8 mouse cellular contexts compared by ENCODE assay signal in the genomic region with DNA sequence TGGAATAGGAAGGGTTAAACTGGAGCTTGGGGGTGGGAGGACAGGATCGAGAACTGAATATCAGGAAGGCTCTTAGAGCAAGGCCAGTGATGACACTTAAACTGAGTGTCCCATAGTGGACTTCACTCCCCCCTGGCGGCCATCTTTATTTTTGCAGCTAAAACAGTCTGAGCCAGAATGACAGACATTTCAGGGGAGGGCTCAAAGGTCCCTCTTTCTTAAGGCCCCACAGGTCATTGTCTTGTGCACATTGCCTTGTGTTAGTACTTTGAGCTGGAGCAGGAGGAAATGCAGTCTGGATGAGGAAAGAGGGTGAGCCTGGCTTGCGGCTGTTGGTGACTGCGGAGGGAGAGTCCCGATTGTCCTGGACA. TPM values are rescaled to one million over a fixed set of nuclear protein-coding genes. Genes with fewer than 3 reads are reported as not detected.
DNase-seq lines count a peak whose midpoint lies in the region; ATAC-seq lines count a peak whose summit lies in the region.

No protein-coding gene starts in this region.

- peaks cover 8% of the 10 kb centered on the region; the same call in 1 of the 2 replicates for H3K4me1 ChIP-seq in kidney, embryonic 16.5 days (ENCODE audit: insufficient read depth, low read length)
- peaks cover 9% of the 10 kb centered on the region; the same call in 1 of the 2 replicates for H3K4me1 ChIP-seq in neural tube, embryonic 15.5 days

- no peaks in the 10 kb centered on the region; the same call in 1 of the 2 replicates for H3K9me3 ChIP-seq in kidney, embryonic 16.5 days (ENCODE audit: low read length)
- no peaks in the 10 kb centered on the region for H3K9me3 ChIP-seq in neural tube, embryonic 15.5 days (replicated peaks)

- peak; percentile 73 to 88 for DNase-seq in cerebellum, postnatal 4 days (ENCODE audit: low spot score in 2 of 2)
- peak; percentile 67 to 76 for DNase-seq in lung, adult 18-20 months
- peak; percentile 66 to 79 for DNase-seq in thymus, postnatal 36 days

- H3K36me3 ChIP-seq in kidney, embryonic 16.5 days (ENCODE audit: insufficient read depth, low read length), result no peaks in the 10 kb centered on the region
- no peaks in the 10 kb centered on the region for H3K36me3 ChIP-seq in neural tube, embryonic 15.5 days

- H3K4me2 ChIP-seq in kidney, embryonic 16.5 days (replicated peaks; ENCODE audit: low read depth, low read length), result no peak overlapping the region
- no peak overlapping the region for H3K4me2 ChIP-seq in neural tube, embryonic 15.5 days

- H3K27me3 ChIP-seq in kidney, embryonic 16.5 days (ENCODE audit: insufficient read depth, low read length), result no peaks in the 10 kb centered on the region
- no peaks in the 10 kb centered on the region for H3K27me3 ChIP-seq in neural tube, embryonic 15.5 days (replicated peaks)

- H3K9ac ChIP-seq in kidney, embryonic 16.5 days (replicated peaks; ENCODE audit: low read length), result no peak overlapping the region
- H3K9ac ChIP-seq in neural tube, embryonic 15.5 days (replicated peaks), result no peak overlapping the region

- peak; percentile 56 for ATAC-seq in CD4-positive, CD25-positive, alpha-beta regulatory T cell, adult 4 months
- ATAC-seq in activated CD4-positive, CD25-positive, alpha-beta regulatory T cell, adult 4 months, result peak; percentile 36
- ATAC-seq in granulocyte monocyte progenitor cell, adult 5-6 weeks (replicated peaks; ENCODE audit: poor library complexity, severe bottlenecking), result peak; percentile 49
- ATAC-seq in kidney, embryonic 16.5 days (ENCODE audit: low FRiP score, low TSS enrichment), result peak; percentile 65
- ATAC-seq in neural tube, embryonic 15.5 days (ENCODE audit: low FRiP score), result peak; percentile 31; the same call in 1 of the 2 replicates

- no peak overlapping the region for H3K27ac ChIP-seq in kidney, embryonic 16.5 days (ENCODE audit: low read length)
- H3K27ac ChIP-seq in neural tube, embryonic 15.5 days (replicated peaks), result no peak overlapping the region

- 51% methylated on average over 5 of the region's 5 CpGs for WGBS in kidney, embryonic 16.5 days
- WGBS in neural tube, embryonic 15.5 days, result 53% methylated on average over 5 of the region's 5 CpGs

- no peak overlapping the region for H3K4me3 ChIP-seq in kidney, embryonic 16.5 days (ENCODE audit: low read length)
- no peak overlapping the region for H3K4me3 ChIP-seq in neural tube, embryonic 15.5 days (replicated peaks)

RNA-seq across cellular contexts. Expression of gene P4ha2, which starts 11.0 kb away (rescaled TPM):
- polyA plus RNA-seq in CD4-positive, CD25-positive, alpha-beta regulatory T cell, adult 4 months (2017; shearing (Covaris generic)), result not detected
- not detected for polyA plus RNA-seq in activated CD4-positive, CD25-positive, alpha-beta regulatory T cell, adult 4 months (2017; shearing (Covaris generic))
- not detected in 2 replicates for total RNA-seq in granulocyte monocyte progenitor cell, adult 5-6 weeks (2014; fragmentation: Nextera tagmentation)
- not detected in 2 replicates for total RNA-seq in granulocyte monocyte progenitor cell, adult 5-6 weeks (2017)
- polyA plus RNA-seq in kidney, embryonic 16.5 days (2015; fragmentation: Nextera tagmentation; extraction: Ambion mirVana), result 38.1 and 43.0 TPM in 2 replicates
- polyA plus RNA-seq in neural tube, embryonic 15.5 days (2015; fragmentation: Nextera tagmentation; extraction: Ambion mirVana), result 16.7 and 18.5 TPM in 2 replicates

RNA-seq across cellular contexts. Expression of gene Pdlim4, which starts 20.1 kb away (rescaled TPM):
- polyA plus RNA-seq in CD4-positive, CD25-positive, alpha-beta regulatory T cell, adult 4 months (2017; shearing (Covaris generic)), result 1 to 10 TPM in 1 of 2 experiments, under 1 TPM in 1; 0.91 to 1.3 TPM
- 1 to 10 TPM in 1 of 2 experiments, under 1 TPM in 1; 0.57 to 1.3 TPM for polyA plus RNA-seq in activated CD4-positive, CD25-positive, alpha-beta regulatory T cell, adult 4 months (2017; shearing (Covaris generic))
- 0.70 and 4.5 TPM in 2 replicates for total RNA-seq in granulocyte monocyte progenitor cell, adult 5-6 weeks (2014; fragmentation: Nextera tagmentation)
- 0.47 TPM in 1 of 2 replicates, not detected in the other for total RNA-seq in granulocyte monocyte progenitor cell, adult 5-6 weeks (2017)
- polyA plus RNA-seq in kidney, embryonic 16.5 days (2015; fragmentation: Nextera tagmentation; extraction: Ambion mirVana), result 50.3 and 55.0 TPM in 2 replicates
- 34.4 and 45.7 TPM in 2 replicates for polyA plus RNA-seq in neural tube, embryonic 15.5 days (2015; fragmentation: Nextera tagmentation; extraction: Ambion mirVana)

Comparison
In these comparisons a context has a peak if more than half of its experiments do, and no peak if none do; other contexts are left out.
1. RNA of gene P4ha2, which starts 11.0 kb away (polyA plus RNA-seq): 38.1 to 43.0 TPM in kidney, embryonic 16.5 days and 16.7 to 18.5 TPM in neural tube, embryonic 15.5 days; not detected in CD4-positive, CD25-positive, alpha-beta regulatory T cell, adult 4 months and not detected in activated CD4-positive, CD25-positive, alpha-beta regulatory T cell, adult 4 months; every median in the first group is over 10 times any median in the second.
2. RNA of gene Pdlim4, which starts 20.1 kb away (polyA plus RNA-seq): 50.3 to 55.0 TPM in kidney, embryonic 16.5 days and 34.4 to 45.7 TPM in neural tube, embryonic 15.5 days; 0.91 to 1.3 TPM in CD4-positive, CD25-positive, alpha-beta regulatory T cell, adult 4 months and 0.57 to 1.3 TPM in activated CD4-positive, CD25-positive, alpha-beta regulatory T cell, adult 4 months; every median in the first group is over 10 times any median in the second.
3. Peak in every context shown above with its lines, with median percentiles within 50 percentile points of each other: ATAC-seq and DNase-seq.